Mouse (Mus musculus) v-Abl transformed pro-B cells (cell line): ENCODE data around the gene Cd200.
"Not testable (repeated sequence)": the region's sequence is repeated elsewhere in the genome, so short reads cannot be mapped to it uniquely, and the experiment has no call there.

Source experiments
- in situ Hi-C, 2 experiments: fragments of 400-800 bp; cut with MboI; formaldehyde crosslinking; loops; one replicate each; pipeline ENCODE4 v1.15.1; 2025; ENCODE audit not compliant: unreplicated experiment in 2 of 2

Cd200 gene

DNA sequence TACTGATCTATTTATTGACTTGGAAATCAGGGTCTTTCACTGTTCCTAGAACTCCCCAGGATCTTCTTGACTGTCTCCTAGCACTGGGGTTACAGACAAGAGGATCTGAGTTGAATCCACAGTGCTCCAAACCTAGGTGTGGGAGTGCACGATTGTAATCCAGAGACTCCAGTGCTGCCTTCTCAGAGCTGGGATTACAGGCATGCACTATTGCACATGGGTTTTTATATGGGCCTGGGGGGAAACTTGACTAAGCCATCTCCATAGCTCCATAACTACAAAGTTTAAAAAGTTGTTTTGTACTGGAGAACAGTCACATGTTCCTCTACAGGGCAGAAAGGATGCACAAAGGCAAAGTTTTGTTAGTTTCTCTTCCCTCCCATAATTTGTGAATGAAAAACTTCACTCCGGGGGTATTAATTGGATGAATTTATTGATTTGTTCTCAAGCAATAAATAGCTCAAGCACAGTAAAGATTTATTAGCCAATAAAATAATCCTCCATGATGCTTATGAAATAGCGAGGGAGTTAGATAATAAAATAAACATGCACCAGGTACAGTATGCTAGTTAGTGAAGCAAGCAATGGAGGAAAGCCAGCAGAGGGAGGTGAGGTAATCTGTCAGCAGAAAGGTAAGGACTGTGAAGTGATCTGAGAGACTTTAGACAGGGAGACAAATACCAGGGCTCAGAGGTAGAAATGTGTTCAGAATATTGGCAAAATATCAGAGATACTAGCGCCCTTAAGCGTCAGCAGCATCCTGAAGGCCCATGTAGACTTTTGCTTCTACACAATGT lies 30.5 kb downstream of the Cd200 start:
- in situ Hi-C loops, result no loop called here

DNA sequence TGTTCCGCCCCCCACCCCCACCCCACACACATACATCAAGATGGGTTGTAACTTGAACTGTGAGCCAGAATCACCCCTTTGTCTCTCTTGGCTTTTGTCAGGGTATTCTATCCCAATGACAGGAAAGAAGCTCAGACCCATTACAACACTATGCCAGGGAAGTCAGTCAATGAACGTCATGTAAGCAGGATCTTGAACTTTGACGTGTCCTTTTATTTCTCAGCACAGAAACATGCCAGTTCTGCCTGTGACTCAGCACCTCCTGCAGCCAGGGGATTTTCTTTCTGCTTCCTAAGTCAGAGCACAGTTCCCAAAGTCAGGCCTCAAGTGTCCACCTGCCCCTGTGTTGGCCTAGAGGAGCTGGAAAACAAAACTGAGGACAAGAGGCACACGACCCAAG lies 31.5 kb downstream of the Cd200 start:
- in situ Hi-C loops, result no loop called here

DNA sequence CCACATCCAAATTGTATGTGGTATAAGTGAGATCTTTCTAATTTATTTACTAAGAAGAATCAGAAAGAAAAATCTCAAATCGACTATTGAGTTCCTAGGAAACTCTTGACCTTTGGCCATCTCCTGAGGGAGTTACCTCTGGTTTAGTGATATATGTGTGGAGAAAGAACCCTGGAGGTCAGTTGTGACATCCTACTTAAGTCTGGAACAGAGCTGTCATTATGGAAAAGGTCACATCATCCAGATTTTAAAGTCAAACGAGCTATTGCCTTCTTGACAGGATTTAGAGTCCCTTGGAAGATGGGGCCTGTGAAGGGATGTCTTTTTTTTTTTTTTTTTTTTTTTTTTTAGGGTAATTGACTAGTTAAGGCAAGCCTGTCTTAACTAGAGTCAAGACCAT lies 32.0 kb downstream of the Cd200 start:
- in situ Hi-C loops, result no loop called here

DNA sequence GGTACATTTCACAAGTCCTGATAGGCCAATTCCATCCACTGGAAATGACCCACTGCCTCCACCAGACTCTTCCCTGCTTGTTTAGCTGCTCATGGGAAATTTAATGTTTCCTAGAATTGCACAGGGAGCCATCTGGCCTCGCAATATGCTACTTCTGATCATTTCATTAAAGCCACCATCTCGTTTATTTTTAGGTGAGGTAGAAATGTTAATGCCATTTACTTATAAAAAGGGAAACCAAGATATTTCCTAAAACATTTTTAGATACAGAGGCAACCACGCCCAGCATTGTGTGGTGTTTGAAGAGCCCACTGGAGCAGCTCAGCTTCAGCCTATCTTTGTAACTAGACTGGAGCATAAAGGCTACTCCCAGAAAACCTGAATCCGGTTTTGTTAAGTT lies 32.6 kb downstream of the Cd200 start:
- in situ Hi-C loops, result no loop called here

DNA sequence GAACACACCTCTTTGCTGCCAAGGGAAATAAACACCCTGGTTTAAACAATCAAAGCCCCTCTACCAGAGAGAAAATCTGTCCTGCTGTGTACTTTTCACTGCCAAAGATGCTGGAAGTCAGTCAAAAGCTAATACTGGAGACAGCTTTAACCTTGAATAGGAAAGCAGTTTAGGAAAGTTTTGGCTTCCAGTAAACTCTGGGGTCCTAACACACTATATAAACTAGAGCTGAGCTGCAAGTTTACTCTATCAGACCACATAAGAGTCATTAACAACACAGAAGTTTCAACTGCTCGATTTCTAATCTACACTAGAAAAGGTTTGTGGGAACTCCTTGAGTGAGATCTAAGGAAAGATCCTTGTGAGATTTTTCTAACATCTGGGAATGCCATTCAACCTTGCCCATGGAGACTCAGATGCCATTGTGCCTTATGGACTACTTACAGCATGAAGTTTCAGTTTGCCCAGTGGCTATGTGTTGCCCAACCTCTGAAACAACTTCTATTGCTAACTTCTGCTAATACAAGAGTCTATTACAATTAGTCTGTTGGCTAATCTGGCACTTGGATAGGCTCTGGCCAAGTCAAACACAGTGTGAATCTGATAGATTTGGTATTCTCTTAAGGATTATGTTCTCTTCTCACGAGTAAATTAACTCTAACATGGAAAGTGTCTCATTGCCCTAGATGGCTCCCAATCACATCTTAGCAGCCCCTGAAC lies 33.2 kb downstream of the Cd200 start:
- in situ Hi-C loops, result no loop called here

DNA sequence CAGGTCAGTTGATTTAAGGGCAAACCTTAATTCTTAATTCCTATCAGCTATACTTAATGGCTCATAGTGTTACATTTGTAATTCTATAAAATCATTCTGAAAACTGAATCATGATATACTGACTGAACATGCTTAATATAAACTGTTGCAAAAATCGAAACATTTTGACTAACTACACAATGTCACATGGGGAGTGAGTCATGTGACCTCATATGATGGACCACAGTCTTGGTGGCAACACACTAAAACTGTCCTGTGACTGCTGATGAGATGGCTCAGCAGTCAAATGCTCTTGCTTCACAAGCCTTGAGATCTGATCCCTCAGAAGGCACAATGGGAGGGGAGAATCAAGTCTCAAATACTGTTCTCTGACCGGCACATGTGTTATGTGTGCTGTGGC lies 34.8 kb downstream of the Cd200 start:
- in situ Hi-C loops, result no loop called here

DNA sequence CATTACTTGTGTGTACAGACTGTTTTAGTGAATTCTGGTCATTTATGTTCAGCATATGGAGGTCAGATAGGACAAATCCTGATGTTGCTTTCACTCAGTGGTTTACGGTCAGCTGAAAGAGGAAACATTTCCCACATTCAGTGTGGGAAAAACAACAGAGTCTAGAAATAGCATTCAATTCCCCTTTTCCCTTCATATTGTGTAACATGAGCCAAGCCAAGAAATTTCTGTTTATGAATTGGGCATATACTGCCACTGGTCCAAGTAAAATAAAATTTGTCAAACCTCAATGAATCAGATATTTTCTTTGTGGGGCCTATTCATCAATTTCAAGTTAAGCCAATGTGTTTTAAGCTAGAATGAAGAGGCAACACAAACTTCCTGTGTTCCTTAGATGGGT lies 37.8 kb downstream of the Cd200 start:
- in situ Hi-C loops, result no loop called here

DNA sequence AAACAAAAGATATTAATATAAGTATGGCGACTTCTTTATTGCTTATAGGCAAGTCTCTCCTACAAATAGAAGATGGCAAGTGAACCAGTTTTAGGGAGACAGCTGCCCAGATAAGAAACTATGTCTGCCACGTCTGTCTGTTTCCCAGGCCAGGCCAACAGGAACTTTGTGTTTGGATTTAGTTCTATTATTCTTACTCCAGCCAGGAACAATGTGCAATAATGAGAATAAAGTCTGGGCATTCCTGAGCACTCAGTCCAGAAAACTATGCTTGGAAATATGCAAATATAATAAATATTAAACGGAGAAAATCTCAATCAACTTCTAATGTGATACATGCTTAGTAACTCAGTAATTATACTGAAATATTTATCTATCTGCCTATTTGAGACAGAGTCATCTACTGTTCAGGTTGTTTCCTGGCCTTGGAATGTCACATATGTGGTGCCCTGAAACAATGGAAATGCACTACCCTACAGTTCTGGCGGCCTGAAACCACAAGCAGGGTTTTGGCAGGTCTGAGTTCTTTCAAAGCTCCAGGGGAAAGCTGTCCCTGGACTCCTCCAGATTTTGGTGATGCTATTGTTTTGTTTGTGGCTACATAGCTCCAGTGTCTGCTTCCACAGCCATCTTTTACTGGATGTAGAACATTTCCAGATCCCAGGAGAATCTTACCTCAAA lies 39.4 kb downstream of the Cd200 start:
- in situ Hi-C loops, result no loop called here

DNA sequence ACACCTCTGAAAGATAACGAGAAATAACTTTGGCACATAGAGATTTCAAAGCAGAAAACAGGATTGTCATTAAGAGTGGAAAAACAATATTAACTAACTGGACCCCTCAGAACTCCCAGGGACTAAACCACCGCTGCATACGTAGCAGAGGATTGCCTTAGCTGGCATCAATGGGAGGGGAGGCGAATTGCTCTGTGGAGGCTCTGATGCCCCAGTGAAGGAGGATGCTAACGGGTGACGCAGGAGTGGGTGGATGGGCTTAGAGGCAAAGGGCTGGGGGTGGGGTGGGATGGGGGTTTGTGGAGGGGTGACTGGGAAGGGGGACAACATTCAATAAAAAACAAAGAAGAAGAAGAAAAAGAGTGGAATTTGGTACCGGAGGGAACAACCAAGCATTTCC lies 42.7 kb downstream of the Cd200 start:
- in situ Hi-C loops, result no loop called here

DNA sequence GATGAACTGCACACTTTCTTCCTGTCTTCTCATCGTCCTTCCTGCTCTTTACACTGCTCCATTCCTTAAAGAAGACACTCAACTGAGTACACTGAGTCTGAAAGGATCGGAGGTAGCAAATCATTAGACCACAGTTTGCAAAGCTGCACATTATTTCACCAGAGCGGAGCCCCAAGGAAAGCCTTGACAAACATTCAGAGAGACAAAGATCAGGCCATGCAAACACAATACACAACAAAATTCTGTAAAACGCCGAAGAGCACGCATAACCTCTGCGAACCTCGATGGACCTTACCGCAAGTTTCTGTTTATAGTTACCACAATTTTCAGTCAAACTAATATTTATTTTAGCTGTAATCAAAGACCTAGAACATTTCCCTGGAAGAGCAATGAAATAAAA lies 43.5 kb downstream of the Cd200 start:
- in situ Hi-C loops, result no loop called here

DNA sequence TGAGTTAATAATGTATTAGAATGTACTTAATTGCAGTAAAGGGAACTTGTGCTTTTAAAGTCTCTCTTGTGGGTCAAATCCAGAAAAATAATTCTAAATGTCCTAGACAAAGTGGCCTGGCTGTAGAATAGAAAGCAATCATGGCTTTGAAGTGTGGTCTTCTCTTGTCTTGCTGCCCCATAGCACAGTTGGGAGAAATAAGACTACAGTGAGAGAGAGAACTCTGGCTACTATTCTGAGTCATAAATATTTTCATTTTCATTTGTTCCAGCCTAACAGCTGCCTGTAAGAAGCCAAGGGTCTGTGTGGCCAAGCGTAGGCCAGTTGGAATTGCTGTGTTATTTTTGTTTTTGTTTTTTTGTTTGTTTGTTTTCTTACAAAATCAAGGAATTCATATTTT lies 44.2 kb downstream of the Cd200 start:
- in situ Hi-C loops, result no loop called here

DNA sequence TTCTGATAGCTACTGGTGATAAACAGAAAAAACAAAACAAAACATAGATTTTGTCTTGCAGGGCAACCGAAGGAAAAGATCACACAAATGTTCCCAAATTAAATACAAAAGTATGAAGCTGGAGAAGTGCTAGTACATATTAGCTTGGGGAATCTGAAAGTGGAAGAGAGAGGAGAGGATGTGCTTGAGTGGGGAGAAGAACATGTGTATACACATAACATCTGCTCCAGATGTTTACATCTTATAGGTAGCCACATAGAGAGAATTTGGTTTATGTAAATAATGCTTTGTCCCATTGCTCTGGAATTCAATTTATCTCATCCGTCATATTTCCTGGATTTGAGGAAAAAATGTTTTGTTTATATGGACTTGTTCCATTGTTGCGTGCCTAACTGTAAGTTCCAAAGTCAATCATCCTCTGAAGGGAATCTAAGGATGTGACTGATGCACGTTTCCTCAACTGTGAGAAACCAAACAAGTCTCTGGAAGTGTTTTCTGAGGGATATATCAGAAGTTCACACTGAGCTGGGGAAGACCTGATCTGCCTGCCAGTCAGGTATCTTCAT lies 45.3 kb downstream of the Cd200 start:
- in situ Hi-C loops, result no loop called here

DNA sequence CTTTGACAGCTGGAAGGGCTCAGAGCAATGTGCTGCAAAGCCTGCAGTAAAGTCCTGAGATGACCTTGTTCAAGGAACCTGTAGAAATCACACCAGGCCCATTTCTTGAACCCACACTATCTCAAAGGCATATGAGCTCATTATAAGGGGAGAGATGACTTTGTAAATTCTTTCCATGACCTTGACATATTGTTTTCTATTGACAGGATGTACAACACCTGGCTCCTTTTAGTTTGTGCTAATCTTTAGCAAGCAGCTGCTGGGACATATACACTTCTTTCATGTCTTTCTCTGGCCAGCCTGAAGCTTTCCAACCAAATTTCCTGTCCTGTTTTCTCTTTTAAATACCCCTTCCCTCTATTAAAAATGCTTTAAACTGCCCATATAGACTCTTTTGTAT lies 47.4 kb downstream of the Cd200 start:
- in situ Hi-C loops, result no loop called here

DNA sequence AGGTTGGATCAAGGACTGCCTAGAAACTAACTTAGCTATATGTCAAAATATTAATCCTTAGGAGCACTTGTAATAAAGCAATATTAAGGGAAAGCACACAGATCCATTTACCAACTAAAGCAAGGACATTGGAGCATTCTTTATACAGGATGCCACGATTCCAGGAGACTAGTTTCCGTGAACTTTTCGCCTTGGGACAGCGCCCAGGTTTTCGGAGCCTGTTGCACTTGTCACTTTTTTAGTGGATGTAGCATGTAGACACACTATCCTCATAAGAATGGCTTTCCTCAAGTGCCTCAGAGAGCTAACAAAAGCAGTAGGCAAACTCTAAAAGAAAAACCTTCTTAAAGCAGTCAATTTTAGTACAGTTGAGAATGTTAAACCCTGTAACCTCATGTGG lies 50.4 kb downstream of the Cd200 start:
- in situ Hi-C loops, result not testable (repeated sequence)

DNA sequence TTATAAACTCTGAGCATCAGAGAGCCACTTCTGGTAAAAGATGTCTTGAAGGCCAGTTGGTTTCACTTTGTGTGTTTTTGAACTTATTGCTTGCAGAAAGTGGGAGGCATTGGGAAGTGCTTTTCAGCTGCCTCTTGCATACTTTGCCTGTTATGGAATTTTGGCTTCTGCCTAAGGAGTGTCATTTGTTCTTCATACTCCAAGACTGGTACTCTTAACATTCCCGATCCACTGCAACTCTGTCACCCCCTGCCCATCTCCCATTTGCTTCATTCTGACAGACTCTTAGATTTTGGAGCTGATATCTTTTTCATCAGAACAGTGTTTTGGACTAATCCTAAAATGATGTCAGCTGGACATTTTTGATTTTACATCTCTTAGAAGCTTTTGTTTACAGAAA lies 51.7 kb downstream of the Cd200 start:
- in situ Hi-C loops, result no loop called here

DNA sequence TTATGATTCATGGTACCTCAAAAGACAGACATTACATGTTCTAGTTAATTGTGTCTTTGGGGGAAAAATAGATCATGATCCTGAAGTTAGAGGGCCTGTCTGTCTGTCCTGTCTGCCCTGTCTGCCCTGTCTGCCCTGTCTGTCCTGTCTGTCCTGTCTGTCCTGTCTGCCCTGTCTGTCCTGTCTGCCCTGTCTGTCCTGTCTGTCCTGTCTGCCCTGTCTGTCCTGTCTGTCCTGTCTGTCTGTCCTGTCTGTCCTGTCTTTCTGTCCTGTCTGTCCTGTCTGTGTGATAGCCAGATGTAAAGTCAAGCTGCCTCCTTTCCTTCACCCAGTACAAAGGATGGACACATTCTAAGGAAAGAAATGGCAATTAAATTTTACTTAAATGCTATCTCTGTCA lies 56.0 kb downstream of the Cd200 start:
- in situ Hi-C loops, result no loop called here

DNA sequence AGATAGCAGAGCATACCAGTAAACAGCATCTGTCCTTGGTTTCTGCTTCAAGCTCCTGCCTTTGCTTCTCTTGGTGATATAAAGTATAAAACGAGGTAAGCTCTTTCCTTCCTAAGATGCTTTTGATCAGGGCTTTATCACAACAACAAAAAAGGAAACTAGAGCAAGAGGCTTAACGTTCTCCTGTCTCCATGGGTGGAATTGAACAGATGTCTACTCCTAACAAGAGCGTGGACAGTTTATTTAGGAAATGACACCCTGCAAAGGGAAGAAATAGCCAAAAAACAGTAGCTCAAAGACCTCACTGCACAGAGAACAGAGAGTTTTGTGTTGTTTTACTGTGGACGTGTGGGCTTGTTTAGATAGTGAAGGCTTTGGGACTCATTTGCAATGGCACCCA lies 58.1 kb downstream of the Cd200 start:
- in situ Hi-C loops, result no loop called here

DNA sequence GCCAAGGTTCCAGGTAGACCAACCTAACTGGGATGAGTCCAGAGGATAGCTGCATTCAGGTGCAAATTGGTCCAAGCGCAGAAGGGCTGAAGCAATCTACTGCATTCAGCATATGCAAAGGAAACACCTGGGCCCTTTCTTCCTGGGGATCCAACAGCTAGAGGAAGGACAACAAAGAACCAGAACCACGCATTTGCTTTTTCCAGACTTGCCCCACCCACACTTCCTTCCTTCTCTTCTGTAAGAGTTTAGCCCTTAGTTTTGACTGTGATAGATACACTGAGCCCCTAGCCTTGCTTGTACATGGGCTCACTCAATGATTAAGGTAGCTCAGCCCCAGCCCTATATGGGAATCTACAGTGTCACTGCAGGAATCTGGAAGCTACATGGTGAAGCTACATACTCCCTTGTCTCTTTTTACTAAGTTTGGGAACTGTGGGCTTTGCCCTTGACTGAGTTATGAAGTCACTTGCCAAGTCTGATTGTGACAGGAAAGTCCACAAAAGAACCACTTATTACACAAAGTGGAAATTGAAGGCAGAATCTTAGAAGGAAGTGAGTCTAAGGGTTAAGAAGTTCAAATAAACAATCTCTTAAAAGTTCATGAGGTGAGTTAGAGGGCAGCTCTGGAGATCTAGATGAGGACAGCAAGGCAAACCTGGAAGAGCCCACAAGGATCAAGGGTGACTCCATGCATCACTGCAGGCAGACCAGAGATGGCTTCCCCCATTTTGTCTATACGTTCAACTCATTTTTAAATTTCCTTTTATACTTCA lies 59.1 kb downstream of the Cd200 start:
- in situ Hi-C loops, result no loop called here

DNA sequence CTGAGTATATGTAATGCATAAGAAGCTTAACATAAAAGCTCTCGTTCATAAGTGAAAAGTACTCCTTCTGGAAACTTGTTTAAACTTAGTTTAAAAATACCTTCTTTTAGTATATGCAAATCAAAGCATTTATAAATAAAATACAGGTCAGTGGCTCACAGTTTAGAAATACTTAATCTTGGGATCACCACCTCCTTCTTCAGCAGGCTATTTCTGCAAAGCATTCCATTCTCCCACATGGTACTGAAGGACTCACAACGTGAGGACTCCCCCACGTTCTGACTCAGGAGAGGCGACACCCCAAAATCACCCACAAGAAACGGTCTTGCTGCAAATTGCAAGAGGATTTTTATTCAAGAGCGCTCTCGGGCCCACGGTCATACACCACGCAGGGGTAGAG lies 60.6 kb downstream of the Cd200 start:
- in situ Hi-C loops, result not testable (repeated sequence)

DNA sequence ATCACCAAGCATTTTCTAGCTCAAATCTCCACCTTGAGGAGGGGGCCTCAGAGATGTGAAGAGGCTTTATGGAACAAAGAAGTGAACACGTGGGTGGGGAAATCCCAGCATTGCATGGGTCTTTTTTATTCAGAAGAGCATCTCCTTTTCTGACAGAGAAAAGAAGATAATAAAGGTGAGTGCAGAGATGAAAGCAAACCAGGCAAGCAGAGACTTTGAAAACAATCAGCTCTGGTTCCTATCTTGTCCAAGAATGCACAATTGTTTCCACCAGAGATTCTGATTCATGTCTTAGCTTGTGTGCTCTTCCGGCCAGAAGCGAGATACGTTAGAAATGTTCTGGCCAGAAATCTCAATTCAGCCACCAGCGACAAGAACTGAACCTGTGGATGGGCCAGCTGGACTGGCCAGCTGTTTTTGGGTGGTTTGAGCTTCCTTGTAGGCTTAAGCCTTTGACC lies 61.9 kb downstream of the Cd200 start:
- in situ Hi-C loops, result no loop called here

DNA sequence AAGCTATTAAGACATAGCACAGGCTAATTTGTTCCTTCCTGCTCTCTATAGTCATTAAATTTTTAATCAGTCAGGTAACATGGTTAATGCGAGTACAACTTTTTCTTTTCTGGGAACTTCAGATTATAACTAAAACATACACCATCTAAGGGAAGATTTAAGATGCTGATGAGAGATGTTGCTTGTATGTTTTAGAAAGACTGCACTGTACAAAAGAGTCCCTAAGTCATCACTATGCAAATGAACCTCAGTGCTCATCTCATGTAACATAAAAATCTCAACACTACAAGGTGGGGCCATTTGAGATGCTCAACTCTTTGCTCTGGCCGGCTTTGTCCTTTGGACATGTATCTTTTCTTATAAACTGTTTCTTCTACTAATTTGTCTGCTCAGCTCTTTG lies 62.5 kb downstream of the Cd200 start:
- in situ Hi-C loops, result no loop called here
